Mouse (Mus musculus) heart, embryonic 11.5 days (tissue): ENCODE data around the gene Prpf8. TPM values are rescaled to one million over a fixed set of nuclear protein-coding genes. Genes with fewer than 3 reads are reported as not detected.

Experiments used
- ATAC-seq: fragments of 200-750 bp; cut with Nextera tagmentation; replicated peaks from 2 replicates; pipeline ENCODE4 v1.8.0; 2017; ENCODE audit warnings: moderate library complexity; ENCODE audit not compliant: insufficient number of reproducible peaks, low FRiP score, low TSS enrichment
- H3K27ac ChIP-seq: fragments of 300-500 bp; sonication (generic); 2 replicates; pipeline ENCODE4 v1.5.1; 2014; ENCODE audit warnings: mild to moderate bottlenecking, low read depth, low read length
- H3K27me3 ChIP-seq: fragments of 300-500 bp; sonication (generic); 2 replicates; pipeline ENCODE4 v1.6.1; 2014; ENCODE audit warnings: mild to moderate bottlenecking, low read length, mixed read lengths; ENCODE audit not compliant: control insufficient read depth, insufficient read depth
- H3K36me3 ChIP-seq: fragments of 300-500 bp; sonication (generic); 2 replicates; pipeline ENCODE4 v1.6.1; 2014; ENCODE audit warnings: mild to moderate bottlenecking, low read length, moderate library complexity, mixed read lengths; ENCODE audit not compliant: control insufficient read depth, insufficient read depth
- H3K4me1 ChIP-seq: fragments of 300-500 bp; sonication (generic); 2 replicates; pipeline ENCODE4 v1.6.1; 2014; ENCODE audit warnings: low read length; ENCODE audit not compliant: control insufficient read depth, insufficient read depth
- H3K4me2 ChIP-seq: fragments of 300-500 bp; sonication (generic); 2 replicates; pipeline ENCODE4 v1.6.1; 2014; ENCODE audit warnings: mild to moderate bottlenecking, moderate library complexity
- H3K4me3 ChIP-seq: fragments of 300-500 bp; sonication (generic); 2 replicates; pipeline ENCODE4 v1.5.1; 2014; ENCODE audit warnings: low read depth, low read length
- H3K9ac ChIP-seq: fragments of 300-500 bp; sonication (generic); 2 replicates; pipeline ENCODE4 v1.6.1; 2014; ENCODE audit warnings: mild to moderate bottlenecking, low read depth, low read length, moderate library complexity
- H3K9me3 ChIP-seq: fragments of 300-500 bp; sonication (generic); replicated peaks from 2 replicates; pipeline ENCODE4 v1.6.1; 2016; ENCODE audit warnings: low read length; ENCODE audit not compliant: control insufficient read depth
- WGBS: fragments of 180-500 bp; shearing (Covaris S2); extraction: QIAGEN DNeasy Blood & Tissue Kit; methylation state at CpG from one replicate; pipeline ENCODE4 v1.1.7; 2014; ENCODE audit not compliant: insufficient replicate concordance; 5-methylcytosine and 5-hydroxymethylcytosine counted together
- polyA plus RNA-seq: library from polyadenylated mRNA; unstranded; fragments of >200 nt; fragmentation: Nextera tagmentation; extraction: Ambion mirVana; gene quantifications from 2 replicates; pipeline ENCODE4 v1.2.1, GENCODE M21; 2014

The Prpf8 gene
- polyA plus RNA-seq, 1 experiment from 2014 or later = 56.1 TPM

- H3K4me3 ChIP-seq = no peak overlapping the region
- H3K27me3 ChIP-seq = no peaks in the 10 kb centered on the region
- peak overlapping the region; percentile 39; the same call in 1 of the 2 replicates for H3K9ac ChIP-seq
- peak overlapping the region; percentile 14 for H3K4me2 ChIP-seq
- no peak for ATAC-seq
- peaks cover 16% of the 10 kb centered on the region for H3K36me3 ChIP-seq
- H3K4me1 ChIP-seq = peaks cover 12% of the 10 kb centered on the region
- H3K9me3 ChIP-seq = no peaks in the 10 kb centered on the region
- H3K27ac ChIP-seq = 0 out of 2 replicates have a peak overlapping the region, but pooled peaks have one; percentile 31
- WGBS = 75% methylated on average over 3 of the region's 3 CpGs
Measured at GRCm38 (mm10) chr11:75448575-75448974, 38.0 kb upstream of the Prpf8 start.

- Histone ChIP-seq H3K27ac (no peak overlapping the region), H3K9me3 (no peaks in the 10 kb centered on the region), H3K4me2 (peak overlapping the region; percentile 14), H3K27me3 (no peaks in the 10 kb centered on the region), H3K4me3 (no peak overlapping the region), H3K36me3 (peaks cover 14% of the 10 kb centered on the region), H3K9ac (no peak overlapping the region), H3K4me1 (peaks cover 18% of the 10 kb centered on the region)
- ATAC-seq = 0 out of 2 replicates have a peak, but pooled peaks have one; percentile 40
- WGBS = 73% methylated on average over 7 of the region's 7 CpGs
Measured at GRCm38 (mm10) chr11:75449695-75450094, 36.9 kb upstream of the Prpf8 start.

GRCm38 (mm10) chr11:75450304-75450908, 36.2 kb upstream of the Prpf8 start:
- H3K27me3 ChIP-seq = no peaks in the 10 kb centered on the region
- peak overlapping the region; percentile 14 for H3K4me2 ChIP-seq
- peaks cover 25% of the 10 kb centered on the region for H3K4me1 ChIP-seq
- peak overlapping the region; percentile 16; the same call in 1 of the 2 replicates for H3K27ac ChIP-seq
- WGBS = 73% methylated on average over 8 of the region's 8 CpGs
- ATAC-seq = no peak
- no peaks in the 10 kb centered on the region for H3K9me3 ChIP-seq
- peak overlapping the region; percentile 18; the same call in 1 of the 2 replicates for H3K4me3 ChIP-seq
- peaks cover 14% of the 10 kb centered on the region for H3K36me3 ChIP-seq
- H3K9ac ChIP-seq = no peak overlapping the region; the same call in 1 of the 2 replicates

- Histone ChIP-seq H3K4me1 (peaks cover 25% of the 10 kb centered on the region), H3K9me3 (no peaks in the 10 kb centered on the region), H3K4me2 (peak overlapping the region; percentile 14), H3K27me3 (no peaks in the 10 kb centered on the region), H3K27ac (0 out of 2 replicates have a peak overlapping the region, but pooled peaks have one; percentile 16), H3K9ac (peak overlapping the region; percentile 10; the same call in 1 of the 2 replicates), H3K4me3 (peak overlapping the region; percentile 18; the same call in 1 of the 2 replicates), H3K36me3 (peaks cover 14% of the 10 kb centered on the region)
- no peak for ATAC-seq
- WGBS = 75% methylated on average over 15 of the region's 15 CpGs
Measured at GRCm38 (mm10) chr11:75450936-75451335, 35.7 kb upstream of the Prpf8 start.

GRCm38 (mm10) chr11:75452081-75452480, 34.5 kb upstream of the Prpf8 start:
- H3K27ac ChIP-seq = no peak overlapping the region
- H3K27me3 ChIP-seq = no peaks in the 10 kb centered on the region
- ATAC-seq = no peak
- H3K4me1 ChIP-seq = peaks cover 25% of the 10 kb centered on the region
- WGBS = 84% methylated on average over 8 of the region's 8 CpGs
- no peak overlapping the region for H3K9ac ChIP-seq
- no peak overlapping the region for H3K4me2 ChIP-seq
- H3K36me3 ChIP-seq = peaks cover 14% of the 10 kb centered on the region
- no peak overlapping the region for H3K4me3 ChIP-seq
- H3K9me3 ChIP-seq = no peaks in the 10 kb centered on the region

GRCm38 (mm10) chr11:75452812-75453557, 33.6 kb upstream of the Prpf8 start:
- Histone ChIP-seq H3K9me3 (no peaks in the 10 kb centered on the region), H3K4me2 (peak overlapping the region; percentile 100), H3K4me1 (peaks cover 25% of the 10 kb centered on the region), H3K4me3 (no peak overlapping the region; the same call in 1 of the 2 replicates), H3K27me3 (no peaks in the 10 kb centered on the region), H3K36me3 (peaks cover 9% of the 10 kb centered on the region), H3K9ac (no peak overlapping the region), H3K27ac (no peak overlapping the region)
- ATAC-seq = no peak
- WGBS = 90% methylated on average over 31 of the region's 31 CpGs

- peak within 1 kb of the TSS; percentile 100 for H3K4me2 ChIP-seq
- H3K27ac ChIP-seq = peak within 1 kb of the TSS; percentile 50; the same call in 1 of the 2 replicates
- peak; percentile 88 for ATAC-seq
- H3K36me3 ChIP-seq = no peaks in the 10 kb centered on the region
- peak within 1 kb of the TSS; percentile 78 for H3K9ac ChIP-seq
- no peaks in the 10 kb centered on the region for H3K9me3 ChIP-seq
- 1% methylated on average over 55 of the region's 56 CpGs for WGBS
- H3K27me3 ChIP-seq = no peaks in the 10 kb centered on the region
- H3K4me3 ChIP-seq = peak within 1 kb of the TSS; percentile 72
- peaks cover 27% of the 10 kb centered on the region for H3K4me1 ChIP-seq
Measured at GRCm38 (mm10) chr11:75453991-75454930, 32.4 kb upstream of the Prpf8 start, which contains the start of gene Wdr81. TSS of gene Wdr81 (minus strand) at chr11:75454717.
